Mouse (Mus musculus): ENCODE data around the gene Tmem35b. TPM values are rescaled to one million over a fixed set of nuclear protein-coding genes. Genes with fewer than 3 reads are reported as not detected.

The Tmem35b gene
- polyA plus RNA-seq (2021; fragmentation: Nextera tagmentation), result 4.1 and 4.9 TPM in 2 replicates
- long read RNA-seq, experiment 1, transcript Tmem35b-201 (3 exons, 1,120 nt), result major isoform, 5 of 6 reads
- long read RNA-seq, experiment 1, partial matches to known transcripts, result 0 of 6 reads
- long read RNA-seq, experiment 1, other reads (novel, unspliced or antisense), result 1 of 6 reads
- long read RNA-seq, experiment 2, partial matches to known transcripts, result 0 of 5 reads
- long read RNA-seq, experiment 2, other reads (novel, unspliced or antisense), result 5 of 5 reads

DNA sequence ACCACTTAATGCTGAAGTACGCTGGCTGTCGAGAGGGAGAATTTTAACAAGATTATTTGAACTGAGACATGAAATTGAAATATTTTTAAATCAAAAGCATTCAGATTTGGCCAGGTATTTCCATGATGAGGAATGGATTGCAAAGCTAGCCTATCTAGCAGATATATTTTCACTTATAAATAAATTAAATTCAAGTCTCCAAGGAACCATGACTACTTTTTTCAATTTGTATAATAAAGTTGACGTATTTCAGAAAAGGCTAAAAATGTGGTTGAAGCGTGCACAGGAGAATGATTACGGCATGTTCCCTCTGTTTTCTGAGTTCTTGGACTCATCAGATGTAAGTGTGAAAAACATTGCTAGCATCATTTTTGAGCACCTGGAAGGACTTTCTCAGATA is at the start of gene Tmem35b:
TSS of gene Tmem35b (plus strand) at position 301 of the 400 bp plus-strand sequence.

DNA sequence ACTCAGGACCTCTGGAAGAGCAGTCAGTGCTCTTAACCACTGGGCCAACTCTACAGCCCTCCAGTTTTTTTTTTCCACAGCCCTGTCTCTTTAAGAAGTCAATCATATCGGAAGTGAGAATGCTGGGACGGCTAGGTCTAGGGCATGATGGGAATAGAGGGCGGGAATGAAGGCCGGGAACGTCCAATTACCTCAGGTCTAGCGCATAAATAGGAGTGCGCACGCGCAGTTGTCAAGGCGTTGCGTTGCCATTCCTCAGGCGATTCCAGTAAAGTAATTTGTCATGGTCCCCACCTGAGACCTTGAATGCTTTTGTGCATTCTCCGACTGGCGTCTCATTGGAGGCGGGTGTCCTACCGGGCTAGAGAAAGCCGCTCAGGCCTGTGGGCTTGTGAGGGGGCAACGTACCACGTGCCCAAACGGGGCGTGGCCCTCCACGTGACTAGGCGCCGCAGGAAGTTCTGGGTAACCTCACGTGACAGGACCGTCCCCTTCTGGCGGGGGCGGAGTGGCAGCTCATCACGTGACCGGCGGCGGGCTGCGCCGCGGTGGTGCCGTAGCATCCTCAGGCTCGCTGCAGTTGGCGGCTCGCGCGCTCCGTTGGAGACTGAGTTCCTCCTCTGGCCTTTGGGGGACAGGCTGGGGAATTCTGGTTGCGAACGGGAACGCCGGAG is 46.5 kb upstream of the Tmem35b start, which contains the start of gene Zmym6:
TSS of gene Zmym6 (plus strand) at position 509 of the 674 bp plus-strand sequence.

DNA sequence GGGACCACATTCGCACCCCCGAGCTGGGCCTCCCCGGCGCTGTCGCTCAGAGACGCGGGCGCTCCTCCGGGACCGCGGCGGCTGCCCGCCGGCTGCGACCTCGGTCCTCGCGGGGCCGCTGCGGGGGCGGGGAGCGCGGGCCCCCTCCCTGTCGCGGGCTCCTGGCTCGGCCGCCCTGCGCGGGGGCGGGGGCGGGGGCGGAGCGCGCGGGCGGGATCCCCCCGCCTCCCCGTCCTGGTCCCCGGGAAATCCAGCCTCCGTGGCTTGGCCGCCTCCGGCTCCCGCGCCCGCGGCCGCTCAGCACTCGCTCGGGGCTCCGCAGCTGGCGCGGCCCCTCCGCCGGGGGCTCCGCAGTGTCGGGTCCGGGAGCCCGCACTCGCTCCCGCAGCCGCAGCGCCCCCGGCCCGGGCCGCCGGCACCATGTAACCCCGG is 45.4 kb downstream of the Tmem35b start, which contains the start of gene Dlgap3:
TSS of gene Dlgap3 (plus strand) at position 291 of the 432 bp plus-strand sequence.

Other genes starting within 250 kb of the Tmem35b start
- gene Zmym4, start 155.6 kb upstream of the Tmem35b start, polyA plus RNA-seq (2021; fragmentation: Nextera tagmentation), result 6.0 and 6.1 TPM in 2 replicates
- 11.8 and 13.0 TPM in 2 replicates for gene Sfpq, start 102.4 kb upstream of the Tmem35b start, polyA plus RNA-seq (2021; fragmentation: Nextera tagmentation)
- 6.7 and 10.9 TPM in 2 replicates for gene Zmym1, start 62.5 kb upstream of the Tmem35b start, polyA plus RNA-seq (2021; fragmentation: Nextera tagmentation)
- gene Zmym6, start 46.3 kb upstream of the Tmem35b start, polyA plus RNA-seq (2021; fragmentation: Nextera tagmentation), result 7.7 and 8.1 TPM in 2 replicates
- 12.6 and 16.3 TPM in 2 replicates for gene Dlgap3, start 45.5 kb downstream of the Tmem35b start, polyA plus RNA-seq (2021; fragmentation: Nextera tagmentation)
- 176 and 180 TPM in 2 replicates for gene Smim12, start 120.1 kb downstream of the Tmem35b start, polyA plus RNA-seq (2021; fragmentation: Nextera tagmentation)
- 3.0 and 4.0 TPM in 2 replicates for gene Gja4, start 190.3 kb downstream of the Tmem35b start, polyA plus RNA-seq (2021; fragmentation: Nextera tagmentation)
- 0.09 and 0.16 TPM in 2 replicates for gene Gjb3, start 207.2 kb downstream of the Tmem35b start, polyA plus RNA-seq (2021; fragmentation: Nextera tagmentation)
- 0.13 TPM in 1 of 2 replicates, not detected in the other for gene Gjb4, start 230.4 kb downstream of the Tmem35b start, polyA plus RNA-seq (2021; fragmentation: Nextera tagmentation)
- gene Gjb5, start 234.5 kb downstream of the Tmem35b start, polyA plus RNA-seq (2021; fragmentation: Nextera tagmentation), result 0.08 TPM in 1 of 2 replicates, not detected in the other

Measured in layer of hippocampus, adult 6 months (tissue).